Mouse (Mus musculus) lung, embryonic 15.5 days (tissue): ENCODE results near the gene Mtmr12. TPM values are rescaled to one million over a fixed set of nuclear protein-coding genes. Genes with fewer than 3 reads are reported as not detected.

Source experiments
- ATAC-seq: fragments of 200-750 bp; cut with Nextera tagmentation; 2 replicates; pipeline ENCODE4 v1.8.0; 2017; ENCODE audit warnings: moderate number of reproducible peaks, borderline replicate concordance; ENCODE audit not compliant: low FRiP score, low TSS enrichment; ENCODE audit errors: extremely low read depth
- H3K27ac ChIP-seq: fragments of 300-500 bp; sonication (generic); 2 replicates; pipeline ENCODE4 v1.5.1; 2015; ENCODE audit warnings: moderate library complexity, mild to moderate bottlenecking, inconsistent platforms
- H3K27me3 ChIP-seq: fragments of 300-500 bp; sonication (generic); 2 replicates; pipeline ENCODE4 v1.6.1; 2015; ENCODE audit warnings: inconsistent platforms
- H3K36me3 ChIP-seq: fragments of 300-500 bp; sonication (generic); 2 replicates; pipeline ENCODE4 v1.6.1; 2015; ENCODE audit warnings: inconsistent platforms
- H3K4me1 ChIP-seq: fragments of 300-500 bp; sonication (generic); 2 replicates; pipeline ENCODE4 v1.6.1; 2015; ENCODE audit warnings: inconsistent platforms
- H3K4me2 ChIP-seq: fragments of 300-500 bp; sonication (generic); 2 replicates; pipeline ENCODE4 v1.6.1; 2015; ENCODE audit warnings: inconsistent platforms, mild to moderate bottlenecking, moderate library complexity
- H3K4me3 ChIP-seq: fragments of 300-500 bp; sonication (generic); 2 replicates; pipeline ENCODE4 v1.5.1; 2015; ENCODE audit warnings: mild to moderate bottlenecking, inconsistent platforms
- H3K9ac ChIP-seq: fragments of 300-500 bp; sonication (generic); 2 replicates; pipeline ENCODE4 v1.6.1; 2015; ENCODE audit warnings: inconsistent platforms
- H3K9me3 ChIP-seq: fragments of 300-500 bp; sonication (generic); 2 replicates; pipeline ENCODE4 v1.6.1; 2016; ENCODE audit warnings: inconsistent platforms
- WGBS: fragments of 180-500 bp; shearing (Covaris S2); methylation state at CpG from one replicate; pipeline ENCODE4 v1.1.7; 2015; 5-methylcytosine and 5-hydroxymethylcytosine counted together
- polyA plus RNA-seq: library from polyadenylated mRNA; unstranded; fragments of >200 nt; fragmentation: Nextera tagmentation; extraction: Ambion mirVana; gene quantifications from 2 replicates; pipeline ENCODE4 v1.2.1, GENCODE M21; 2015

Mtmr12 gene
- polyA plus RNA-seq, 1 experiment from 2014 or later = 19.1 TPM

DNA sequence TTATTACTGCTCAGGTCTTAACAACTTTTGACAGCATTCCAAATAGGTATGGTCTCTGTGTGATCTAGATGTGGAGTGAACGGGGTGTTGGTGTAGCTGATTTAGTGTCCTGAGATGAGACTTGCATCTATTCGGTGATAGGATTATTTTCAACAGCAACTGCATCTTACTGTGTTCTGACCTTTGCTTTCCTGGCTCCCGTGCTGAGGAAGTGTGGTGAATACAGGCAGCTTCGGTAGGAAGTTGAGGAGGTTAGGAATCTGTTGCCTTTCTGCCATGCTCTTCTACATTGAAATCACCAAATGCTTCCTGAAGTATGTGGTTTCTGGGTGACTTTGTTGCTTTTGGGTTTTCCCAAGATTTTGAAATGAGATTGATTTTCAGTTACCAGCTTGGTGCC is 22.5 kb downstream of the Mtmr12 start:
- H3K9me3 ChIP-seq = no peaks in the 10 kb centered on the region
- H3K36me3 ChIP-seq = no peaks in the 10 kb centered on the region
- 66% methylated on average over 4 of the region's 4 CpGs for WGBS
- no peak overlapping the region for H3K4me3 ChIP-seq
- H3K27me3 ChIP-seq = no peaks in the 10 kb centered on the region
- ATAC-seq = no peak
- H3K27ac ChIP-seq = no peak overlapping the region
- H3K4me2 ChIP-seq = no peak overlapping the region
- peaks cover 46% of the 10 kb centered on the region for H3K4me1 ChIP-seq
- H3K9ac ChIP-seq = no peak overlapping the region

DNA sequence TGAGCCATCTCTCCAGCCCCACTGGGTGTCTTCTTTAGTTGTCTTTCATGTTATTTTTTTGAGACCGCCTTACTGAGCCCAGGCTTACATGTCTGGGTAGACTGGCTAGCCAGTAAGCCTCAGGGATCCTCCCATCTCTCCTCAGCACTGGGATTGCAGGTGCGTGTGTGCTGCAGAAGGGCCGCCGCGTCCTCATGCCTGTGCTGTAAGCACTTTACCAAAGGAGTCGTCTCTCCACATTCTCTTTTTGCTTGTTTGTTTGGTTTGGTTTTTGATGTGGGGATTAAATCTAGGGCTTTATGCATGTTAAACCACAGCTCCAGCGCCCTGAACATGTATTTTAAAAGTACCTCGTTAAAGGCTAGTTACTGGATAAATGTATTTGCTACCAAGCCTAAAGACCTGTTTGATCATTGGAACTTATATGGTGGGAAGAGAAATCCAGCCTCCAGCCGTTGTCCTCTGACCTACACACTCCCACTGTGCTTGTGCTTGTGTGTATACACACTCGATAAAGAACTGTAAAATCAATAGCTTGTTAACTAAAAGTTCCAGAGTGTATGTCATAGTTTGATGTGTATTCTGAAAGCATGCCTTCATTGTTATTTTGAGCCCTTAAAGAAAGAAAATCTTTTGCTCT is 24.9 kb downstream of the Mtmr12 start:
- Histone ChIP-seq H3K27me3 (no peaks in the 10 kb centered on the region), H3K4me1 (peaks cover 52% of the 10 kb centered on the region), H3K4me2 (no peak overlapping the region), H3K27ac (0 out of 2 replicates have a peak overlapping the region, but pooled peaks have one; percentile 30), H3K4me3 (no peak overlapping the region), H3K9me3 (no peaks in the 10 kb centered on the region), H3K9ac (no peak overlapping the region), H3K36me3 (peaks cover 8% of the 10 kb centered on the region; the same call in 1 of the 2 replicates)
- WGBS = 69% methylated on average over 10 of the region's 10 CpGs
- no peak for ATAC-seq

DNA sequence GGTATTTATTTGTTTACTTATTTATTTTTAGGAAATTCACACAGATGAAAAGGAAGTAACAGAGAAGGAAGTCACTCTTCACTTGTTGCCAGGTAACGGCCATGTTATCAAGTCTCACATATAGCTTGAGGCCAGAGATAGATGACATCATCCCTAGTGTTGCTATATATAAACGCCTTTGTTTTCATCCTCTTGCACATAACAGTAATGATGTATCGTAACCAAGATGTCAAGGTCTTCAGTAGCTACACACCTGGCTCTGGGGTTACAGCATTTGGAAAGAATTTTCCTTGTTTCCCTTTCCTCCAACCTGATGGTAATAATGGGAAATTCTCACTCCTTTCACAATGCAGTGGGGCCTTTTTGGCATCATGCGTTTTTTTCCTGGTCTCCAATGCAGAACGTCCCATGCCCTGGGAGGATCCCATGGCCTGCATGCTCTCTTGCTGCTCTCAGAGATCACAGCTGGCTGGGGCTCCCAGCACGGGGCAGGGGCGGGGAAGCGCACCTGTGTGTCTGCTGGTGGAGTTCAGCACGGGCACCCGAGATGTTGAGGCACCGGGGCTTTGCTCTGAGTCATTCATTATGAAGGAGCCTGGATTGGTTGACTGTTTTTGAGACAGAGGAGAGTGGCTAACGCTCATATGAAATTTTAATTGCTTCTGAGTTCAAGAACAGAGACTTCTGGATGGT is 25.6 kb downstream of the Mtmr12 start:
- ATAC-seq = no peak
- no peak overlapping the region for H3K9ac ChIP-seq
- H3K4me2 ChIP-seq = no peak overlapping the region
- no peak overlapping the region for H3K4me3 ChIP-seq
- H3K4me1 ChIP-seq = peaks cover 48% of the 10 kb centered on the region
- H3K27me3 ChIP-seq = no peaks in the 10 kb centered on the region
- 0 out of 2 replicates have a peak overlapping the region, but pooled peaks have one; percentile 2 for H3K27ac ChIP-seq
- WGBS = 37% methylated on average over 12 of the region's 12 CpGs
- H3K36me3 ChIP-seq = peaks cover 8% of the 10 kb centered on the region; the same call in 1 of the 2 replicates
- H3K9me3 ChIP-seq = no peaks in the 10 kb centered on the region

DNA sequence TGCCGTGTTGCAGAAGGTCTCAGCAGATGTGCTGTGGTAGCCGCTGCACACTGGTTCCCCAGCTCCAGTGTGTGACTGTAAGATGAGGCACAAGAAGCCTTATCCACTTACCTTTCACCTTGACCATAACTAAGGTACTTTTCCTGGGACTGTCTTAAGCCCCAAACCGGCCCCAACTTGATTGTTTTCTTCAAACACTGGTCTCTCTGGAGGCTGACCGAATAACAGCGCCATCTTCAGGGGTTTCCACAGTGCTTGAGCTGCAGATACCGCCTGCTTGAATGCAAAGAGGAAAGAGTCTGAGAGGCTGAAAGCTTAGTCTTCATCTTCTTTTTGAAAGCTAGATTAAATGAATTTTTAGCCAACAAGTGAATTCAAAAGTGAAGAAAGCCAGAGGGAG is 26.6 kb downstream of the Mtmr12 start:
- Histone ChIP-seq H3K9me3 (no peaks in the 10 kb centered on the region), H3K36me3 (peaks cover 15% of the 10 kb centered on the region; the same call in 1 of the 2 replicates), H3K27ac (peak overlapping the region; percentile 77), H3K4me3 (no peak overlapping the region), H3K9ac (no peak overlapping the region), H3K4me1 (peaks cover 48% of the 10 kb centered on the region), H3K27me3 (no peaks in the 10 kb centered on the region), H3K4me2 (no peak overlapping the region)
- WGBS = 71% methylated on average over 6 of the region's 6 CpGs
- ATAC-seq = no peak

DNA sequence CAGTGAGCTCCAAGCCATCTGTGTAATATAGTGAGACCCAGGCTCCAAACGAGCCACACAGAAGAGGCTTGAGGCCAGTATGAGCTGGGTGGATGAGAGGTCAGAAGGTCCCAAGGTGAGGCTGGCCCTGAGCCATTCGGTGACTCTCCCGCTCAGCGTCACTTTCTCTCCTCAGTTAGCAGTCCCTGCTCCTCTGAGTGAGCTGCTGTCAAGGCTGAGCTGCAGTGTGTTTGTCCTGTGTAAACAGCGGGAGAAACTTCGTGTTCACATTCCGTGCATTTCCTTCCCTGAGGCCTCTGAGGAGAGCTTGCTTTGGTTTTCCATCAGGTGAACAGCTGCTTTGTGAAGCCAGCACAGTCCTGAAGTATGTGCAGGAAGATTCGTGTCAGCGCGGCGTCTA is 27.6 kb downstream of the Mtmr12 start:
- Histone ChIP-seq H3K4me3 (no peak overlapping the region), H3K27ac (peak overlapping the region; percentile 77), H3K4me1 (peaks cover 39% of the 10 kb centered on the region), H3K27me3 (no peaks in the 10 kb centered on the region), H3K9ac (no peak overlapping the region), H3K4me2 (peak overlapping the region; percentile 36), H3K9me3 (no peaks in the 10 kb centered on the region), H3K36me3 (peaks cover 15% of the 10 kb centered on the region; the same call in 1 of the 2 replicates)
- ATAC-seq = peak; percentile 68; the same call in 1 of the 2 replicates
- 41% methylated on average over 11 of the region's 11 CpGs for WGBS

DNA sequence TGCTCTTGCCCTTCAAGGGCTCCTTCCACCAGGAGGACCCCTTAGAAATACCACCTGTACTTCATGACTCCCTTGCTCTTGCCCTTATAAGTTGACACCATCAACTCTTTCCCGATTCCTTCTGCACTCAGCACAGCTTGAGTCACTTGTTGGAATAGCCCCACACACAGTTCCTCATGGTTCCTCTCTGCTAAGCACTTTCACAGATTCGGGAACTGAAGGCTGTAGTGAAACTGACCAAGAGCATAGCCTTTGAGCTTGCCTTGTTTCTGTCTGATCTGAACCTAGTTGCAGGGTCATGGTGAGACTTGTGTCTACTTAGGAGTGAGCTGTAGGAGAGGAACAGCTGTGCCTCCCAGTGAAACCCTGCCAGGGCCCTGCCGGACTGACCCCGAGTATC is 28.2 kb downstream of the Mtmr12 start:
- H3K9ac ChIP-seq = no peak overlapping the region
- no peak for ATAC-seq
- H3K4me3 ChIP-seq = no peak overlapping the region
- H3K36me3 ChIP-seq = peaks cover 20% of the 10 kb centered on the region; the same call in 1 of the 2 replicates
- peak overlapping the region; percentile 36; the same call in 1 of the 2 replicates for H3K4me2 ChIP-seq
- H3K4me1 ChIP-seq = peaks cover 33% of the 10 kb centered on the region
- H3K27me3 ChIP-seq = no peaks in the 10 kb centered on the region
- H3K27ac ChIP-seq = peak overlapping the region; percentile 77
- 63% methylated on average over 4 of the region's 4 CpGs for WGBS
- no peaks in the 10 kb centered on the region for H3K9me3 ChIP-seq

DNA sequence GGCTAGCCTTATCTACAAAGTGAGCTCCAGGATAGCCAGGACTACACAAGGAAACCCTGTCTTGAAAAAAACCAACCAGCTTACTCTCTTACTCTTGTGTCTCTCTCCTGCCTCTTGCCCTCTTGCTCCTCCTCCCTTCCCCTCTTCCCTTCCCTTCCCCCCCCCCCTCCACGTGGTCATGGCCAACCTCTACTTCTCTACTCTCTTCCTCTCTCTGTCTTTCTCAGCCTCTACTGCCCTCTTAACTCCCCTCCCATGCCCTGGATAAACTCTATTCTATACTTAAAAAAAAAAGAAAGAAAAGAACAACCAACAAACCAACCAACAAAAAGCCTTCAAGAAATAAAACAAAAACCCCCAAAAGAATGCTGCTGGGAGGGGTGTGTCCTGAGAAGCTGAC is 30.7 kb downstream of the Mtmr12 start:
- peaks cover 37% of the 10 kb centered on the region; the same call in 1 of the 2 replicates for H3K36me3 ChIP-seq

DNA sequence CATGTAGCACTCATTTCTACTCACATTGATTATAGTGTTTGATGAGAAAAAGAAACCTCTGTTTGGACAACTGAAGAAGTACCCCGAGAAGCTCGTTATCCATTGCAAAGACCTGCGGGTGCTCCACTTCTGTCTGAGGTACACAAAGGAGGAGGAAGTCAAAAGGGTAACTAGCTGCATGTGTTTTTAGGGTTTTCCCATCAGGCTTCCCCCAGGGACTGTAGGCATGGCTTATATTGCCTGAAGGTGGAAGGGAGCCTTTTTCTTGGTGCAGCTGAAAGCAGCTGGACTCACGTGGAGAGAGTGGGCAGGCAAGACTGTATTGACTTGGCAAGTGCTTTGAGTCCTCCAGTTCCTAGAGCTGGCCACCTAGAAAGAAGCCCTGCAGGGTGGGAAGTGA is 31.2 kb downstream of the Mtmr12 start:
- Histone ChIP-seq H3K4me3 (no peak overlapping the region), H3K9me3 (no peaks in the 10 kb centered on the region), H3K4me1 (peaks cover 22% of the 10 kb centered on the region), H3K4me2 (no peak overlapping the region), H3K36me3 (peaks cover 37% of the 10 kb centered on the region; the same call in 1 of the 2 replicates), H3K9ac (no peak overlapping the region), H3K27me3 (no peaks in the 10 kb centered on the region), H3K27ac (no peak overlapping the region)
- ATAC-seq = no peak
- WGBS = 72% methylated on average over 4 of the region's 4 CpGs

More for the DNA sequence above, 30.7 kb downstream of the Mtmr12 start:
- ATAC-seq = no peak
- Histone ChIP-seq H3K4me2 (no peak overlapping the region), H3K9me3 (no peaks in the 10 kb centered on the region), H3K9ac (no peak overlapping the region), H3K4me3 (no peak overlapping the region), H3K27ac (no peak overlapping the region), H3K4me1 (peaks cover 23% of the 10 kb centered on the region), H3K27me3 (no peaks in the 10 kb centered on the region)
- 16% methylated on average over 1 of the region's 1 CpGs for WGBS

DNA sequence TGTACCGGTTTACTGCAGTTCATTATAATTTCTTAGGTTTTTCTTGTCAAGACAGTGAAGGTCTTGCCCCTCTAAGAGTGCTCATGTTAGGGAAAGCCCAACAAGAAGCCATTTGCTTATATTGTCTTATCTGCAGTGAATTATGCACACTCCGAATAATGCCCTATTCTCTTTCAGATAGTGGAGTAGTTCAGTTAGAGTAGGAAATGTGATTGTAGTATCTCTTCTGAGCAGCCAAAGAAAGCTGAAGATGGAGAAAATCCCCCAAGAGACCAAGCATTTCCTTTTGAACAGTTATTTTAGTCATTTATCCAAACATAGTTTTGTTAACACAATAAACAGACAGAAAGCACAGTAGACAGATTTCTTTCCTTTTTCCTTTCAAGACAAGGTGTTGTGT is 32.1 kb downstream of the Mtmr12 start:
- WGBS = 78% methylated on average over 2 of the region's 2 CpGs
- H3K27me3 ChIP-seq = no peaks in the 10 kb centered on the region
- no peak overlapping the region for H3K4me2 ChIP-seq
- H3K36me3 ChIP-seq = peaks cover 37% of the 10 kb centered on the region; the same call in 1 of the 2 replicates
- no peak overlapping the region for H3K4me3 ChIP-seq
- no peak for ATAC-seq
- no peak overlapping the region for H3K27ac ChIP-seq
- no peaks in the 10 kb centered on the region for H3K9me3 ChIP-seq
- peaks cover 16% of the 10 kb centered on the region for H3K4me1 ChIP-seq
- no peak overlapping the region for H3K9ac ChIP-seq

DNA sequence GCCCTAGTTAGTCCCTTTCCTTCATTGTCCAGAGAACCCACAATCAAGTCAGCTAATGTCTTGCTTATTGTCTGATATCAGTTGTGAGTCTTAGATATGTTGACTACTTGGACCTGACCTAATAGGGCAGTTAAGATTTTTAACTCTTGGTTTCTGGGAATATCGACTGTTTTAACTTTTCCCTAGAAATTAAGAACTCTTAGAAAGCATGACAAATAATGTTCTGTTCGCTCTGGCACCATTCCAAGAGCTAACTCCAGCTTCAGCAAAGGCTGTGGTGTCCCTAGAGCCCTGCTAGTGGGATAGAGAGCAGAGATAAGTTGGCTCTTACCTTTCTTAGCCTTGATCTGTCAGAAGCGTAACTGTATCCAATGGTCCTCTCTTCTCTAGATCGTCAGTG is 32.7 kb downstream of the Mtmr12 start:
- H3K36me3 ChIP-seq = peaks cover 37% of the 10 kb centered on the region; the same call in 1 of the 2 replicates
- no peak overlapping the region for H3K4me2 ChIP-seq
- H3K4me1 ChIP-seq = peaks cover 10% of the 10 kb centered on the region
- no peak overlapping the region for H3K9ac ChIP-seq
- WGBS = 48% methylated on average over 4 of the region's 4 CpGs
- no peak overlapping the region for H3K4me3 ChIP-seq
- no peak overlapping the region for H3K27ac ChIP-seq
- ATAC-seq = no peak
- H3K9me3 ChIP-seq = no peaks in the 10 kb centered on the region
- no peaks in the 10 kb centered on the region for H3K27me3 ChIP-seq

DNA sequence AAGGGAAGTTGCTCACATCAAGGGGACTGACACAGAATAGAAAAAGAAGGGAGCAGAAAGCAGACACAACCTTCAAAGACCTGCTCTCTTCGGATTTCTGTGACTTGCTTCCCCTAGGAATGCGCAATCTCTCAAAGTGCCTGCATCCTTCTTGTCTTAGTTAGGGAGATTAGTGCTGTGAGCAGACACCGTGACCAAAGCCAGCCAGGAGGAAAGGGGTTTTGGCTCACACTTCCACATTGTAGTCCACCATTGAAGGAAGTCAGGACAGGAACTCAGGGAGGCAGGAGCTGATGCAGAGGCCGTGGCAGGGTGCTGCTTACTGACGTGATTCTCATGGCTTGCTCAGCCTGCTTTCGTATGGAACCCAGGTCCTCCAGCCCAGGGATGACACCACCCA is 33.5 kb downstream of the Mtmr12 start:
- Histone ChIP-seq H3K27me3 (no peaks in the 10 kb centered on the region), H3K36me3 (peaks cover 32% of the 10 kb centered on the region; the same call in 1 of the 2 replicates), H3K4me3 (no peak overlapping the region), H3K27ac (no peak overlapping the region), H3K4me2 (no peak overlapping the region), H3K9ac (no peak overlapping the region), H3K9me3 (no peaks in the 10 kb centered on the region), H3K4me1 (peaks cover 2% of the 10 kb centered on the region)
- 84% methylated on average over 6 of the region's 6 CpGs for WGBS
- ATAC-seq = no peak

DNA sequence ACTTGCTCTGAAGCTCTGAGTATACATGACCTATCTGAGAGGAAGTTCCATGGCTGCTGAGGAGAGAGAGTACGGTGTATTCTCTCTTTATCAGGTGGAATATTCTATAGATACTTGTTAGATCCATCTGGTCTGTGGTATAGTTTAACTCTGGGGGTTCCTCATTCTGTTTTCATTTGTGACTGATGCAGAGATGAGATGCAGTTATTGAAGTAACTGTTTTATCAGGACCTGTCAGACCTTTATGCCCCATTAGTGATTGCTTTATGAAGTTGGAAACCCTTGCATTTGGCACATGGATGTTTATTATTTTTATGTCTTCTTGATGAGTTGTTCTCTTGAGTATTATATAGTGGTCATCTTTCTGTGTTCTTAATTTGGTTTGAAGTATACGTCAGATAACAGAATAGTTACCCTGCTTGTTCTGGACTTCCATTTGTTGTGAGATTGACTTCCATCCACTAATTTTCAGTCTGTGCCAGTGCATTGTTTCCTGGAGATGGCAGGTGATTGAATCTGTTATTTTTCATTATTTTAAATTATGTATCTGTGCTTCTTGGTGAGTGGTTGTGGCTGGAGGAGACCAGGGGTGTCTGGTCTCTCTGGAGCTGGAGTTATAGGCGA is 36.0 kb downstream of the Mtmr12 start:
- no peaks in the 10 kb centered on the region for H3K9me3 ChIP-seq
- no peak overlapping the region for H3K4me2 ChIP-seq
- H3K4me1 ChIP-seq = no peaks in the 10 kb centered on the region
- H3K27me3 ChIP-seq = no peaks in the 10 kb centered on the region
- no peak for ATAC-seq
- peaks cover 47% of the 10 kb centered on the region for H3K36me3 ChIP-seq
- H3K27ac ChIP-seq = no peak overlapping the region
- H3K9ac ChIP-seq = no peak overlapping the region
- 89% methylated on average over 3 of the region's 3 CpGs for whole genome bisulfite sequencing
- H3K4me3 ChIP-seq = no peak overlapping the region
